Mouse (Mus musculus) kidney, postnatal 4 days (tissue): ENCODE measurements around the gene Vcp.
"Not testable (repeated sequence)": the region's sequence is repeated elsewhere in the genome, so short reads cannot be mapped to it uniquely, and the experiment has no call there.

Source experiments
- DNase-seq, 2 experiments: peaks; one replicate each; pipeline ENCODE4 v3.0.0; 2021; ENCODE audit warnings: mixed read lengths in 2 of 2

Gene Vcp

GRCm38 (mm10) chr4:43029121-43029520, 28.8 kb upstream of the Vcp start:
- DNase-seq = no peak

GRCm38 (mm10) chr4:43025084-43025960, 25.0 kb upstream of the Vcp start, which contains the start of gene Pigo:
TSS of gene Pigo (minus strand) at chr4:43025819.
- DNase-seq = peak; percentile 98

- DNase-seq = no peak
Observed at GRCm38 (mm10) chr4:43024673-43025072, 24.4 kb upstream of the Vcp start.

GRCm38 (mm10) chr4:43021341-43021740, 21.0 kb upstream of the Vcp start:
- no peak for DNase-seq

GRCm38 (mm10) chr4:43020876-43021275, 20.6 kb upstream of the Vcp start:
- DNase-seq = no peak

GRCm38 (mm10) chr4:43019641-43020465, 19.5 kb upstream of the Vcp start:
- no peak for DNase-seq

GRCm38 (mm10) chr4:43019176-43019575, 18.9 kb upstream of the Vcp start:
- DNase-seq = no peak

- no peak for DNase-seq
Observed at GRCm38 (mm10) chr4:43018156-43018555, 17.8 kb upstream of the Vcp start.

- DNase-seq = no peak
Observed at GRCm38 (mm10) chr4:43012091-43012490, 11.8 kb upstream of the Vcp start.

- DNase-seq = peak; percentile 88 to 91
Observed at GRCm38 (mm10) chr4:43010161-43011038, 10.1 kb upstream of the Vcp start, which contains the start of gene Fancg. TSS of gene Fancg (minus strand) at chr4:43010506.

GRCm38 (mm10) chr4:43005765-43006164, 5.5 kb upstream of the Vcp start:
- peak; percentile 23 to 43 for DNase-seq

- no peak for DNase-seq
Observed at GRCm38 (mm10) chr4:43004951-43005350, 4.6 kb upstream of the Vcp start.

- DNase-seq = peak in 1 of 2 experiments; percentile 15
Observed at GRCm38 (mm10) chr4:43002756-43003439, 2.6 kb upstream of the Vcp start.

- no peak for DNase-seq
Observed at GRCm38 (mm10) chr4:43001272-43001671, 965 bp upstream of the Vcp start.

GRCm38 (mm10) chr4:42999451-43000140, 711 bp downstream of the Vcp start:
- peak; percentile 80 to 89 for DNase-seq

- DNase-seq = no peak
Observed at GRCm38 (mm10) chr4:42998022-42998421, 2.3 kb downstream of the Vcp start.

GRCm38 (mm10) chr4:42988296-42988695, 12.0 kb downstream of the Vcp start:
- DNase-seq = peak in 1 of 2 experiments; percentile 14

GRCm38 (mm10) chr4:42980467-42980866, 19.8 kb downstream of the Vcp start:
- DNase-seq = not testable (repeated sequence)

- DNase-seq = no peak
Observed at GRCm38 (mm10) chr4:42978062-42978461, 22.2 kb downstream of the Vcp start.

GRCm38 (mm10) chr4:42973868-42974267, 26.4 kb downstream of the Vcp start:
- no peak for DNase-seq

- DNase-seq = no peak
Observed at GRCm38 (mm10) chr4:42972952-42973351, 27.4 kb downstream of the Vcp start.
